Mouse (Mus musculus) neural tube, embryonic 11.5 days (tissue): ENCODE measurements around the gene Nlk. TPM values are rescaled to one million over a fixed set of nuclear protein-coding genes. Genes with fewer than 3 reads are reported as not detected.
"Not testable (repeated sequence)": the region's sequence is repeated elsewhere in the genome, so short reads cannot be mapped to it uniquely, and the experiment has no call there.

Source experiments
- ATAC-seq: fragments of 200-750 bp; cut with Nextera tagmentation; 2 replicates; pipeline ENCODE4 v1.8.0; 2017; ENCODE audit warnings: moderate number of reproducible peaks, mild to moderate bottlenecking, moderate TSS enrichment, moderate library complexity; ENCODE audit not compliant: insufficient read depth, low FRiP score, low TSS enrichment
- DNase-seq: peaks from one replicate; pipeline ENCODE4 v3.0.0-alpha.2; 2015; ENCODE audit warnings: low spot score
- H3K27ac ChIP-seq: fragments of 300-500 bp; sonication (generic); 2 replicates; pipeline ENCODE4 v1.5.1; 2014; ENCODE audit warnings: low read depth, mild to moderate bottlenecking, low read length
- H3K27me3 ChIP-seq: fragments of 300-500 bp; sonication (generic); 2 replicates; pipeline ENCODE4 v1.6.1; 2014; ENCODE audit warnings: mild to moderate bottlenecking, low read length, mixed read lengths; ENCODE audit not compliant: control insufficient read depth, insufficient read depth
- H3K36me3 ChIP-seq: fragments of 300-500 bp; sonication (generic); 2 replicates; pipeline ENCODE4 v1.6.1; 2014; ENCODE audit warnings: mild to moderate bottlenecking, low read length, moderate library complexity, mixed read lengths; ENCODE audit not compliant: control insufficient read depth, insufficient read depth
- H3K4me1 ChIP-seq: fragments of 300-500 bp; sonication (generic); 2 replicates; pipeline ENCODE4 v1.6.1; 2014; ENCODE audit warnings: low read length, mixed read lengths; ENCODE audit not compliant: control insufficient read depth, insufficient read depth
- H3K4me2 ChIP-seq: fragments of 300-500 bp; sonication (generic); 2 replicates; pipeline ENCODE4 v1.6.1; 2014; ENCODE audit warnings: low read depth, mild to moderate bottlenecking, moderate library complexity
- H3K4me3 ChIP-seq: fragments of 300-500 bp; sonication (generic); 2 replicates; pipeline ENCODE4 v1.5.1; 2014; ENCODE audit warnings: low read depth, low read length
- H3K9ac ChIP-seq: fragments of 300-500 bp; sonication (generic); 2 replicates; pipeline ENCODE4 v1.6.1; 2014; ENCODE audit warnings: mild to moderate bottlenecking, low read length
- H3K9me3 ChIP-seq: fragments of 300-500 bp; sonication (generic); 2 replicates; pipeline ENCODE4 v1.6.1; 2016; ENCODE audit warnings: low read length; ENCODE audit not compliant: control insufficient read depth
- WGBS: fragments of 180-500 bp; shearing (Covaris S2); extraction: QIAGEN DNeasy Blood & Tissue Kit; methylation state at CpG from one replicate; pipeline ENCODE4 v1.1.7; 2014; 5-methylcytosine and 5-hydroxymethylcytosine counted together
- polyA plus RNA-seq: library from polyadenylated mRNA; unstranded; fragments of >200 nt; fragmentation: Nextera tagmentation; extraction: Ambion mirVana; gene quantifications from 2 replicates; pipeline ENCODE4 v1.2.1, GENCODE M21; 2014

Gene Nlk
- polyA plus RNA-seq, 1 experiment from 2014 or later = 25.3 TPM

DNA sequence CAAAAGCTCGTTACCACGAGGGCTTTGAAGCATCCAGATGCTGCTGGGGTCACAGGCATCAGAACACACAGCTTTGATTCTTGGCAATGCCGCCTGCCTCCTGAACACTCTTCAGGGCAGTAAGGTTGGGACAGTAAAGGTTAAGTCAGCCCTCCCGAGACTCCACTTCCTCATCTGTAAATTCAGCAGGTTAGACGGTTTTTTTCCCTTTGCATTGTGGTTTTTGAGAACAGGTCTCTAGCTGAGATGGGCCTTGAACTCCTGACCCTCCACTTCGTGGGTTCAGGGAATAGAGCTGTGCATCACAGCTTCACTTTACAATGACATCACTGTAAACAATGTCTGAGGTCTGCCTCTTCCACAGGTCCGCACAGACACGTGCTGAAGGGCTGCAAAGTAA is 152.0 kb downstream of the Nlk start:
- Histone ChIP-seq H3K4me3 (no peak overlapping the region), H3K4me2 (no peak overlapping the region), H3K36me3 (peaks cover 10% of the 10 kb centered on the region; the same call in 1 of the 2 replicates), H3K9me3 (no peaks in the 10 kb centered on the region), H3K27me3 (no peaks in the 10 kb centered on the region), H3K27ac (no peak overlapping the region), H3K9ac (no peak overlapping the region), H3K4me1 (peaks cover 13% of the 10 kb centered on the region)
- ATAC-seq = no peak
- WGBS = 76% methylated on average over 8 of the region's 8 CpGs
- no peak for DNase-seq

GRCm38 (mm10) chr11:78544449-78545111 is 152.6 kb downstream of the Nlk start:
- 95% methylated on average over 7 of the region's 7 CpGs for WGBS
- DNase-seq (no peak), ATAC-seq (no peak)
- Histone ChIP-seq H3K36me3 (peaks cover 10% of the 10 kb centered on the region; the same call in 1 of the 2 replicates), H3K9me3 (no peaks in the 10 kb centered on the region), H3K4me3 (no peak overlapping the region), H3K4me1 (peaks cover 9% of the 10 kb centered on the region), H3K4me2 (no peak overlapping the region), H3K27ac (no peak overlapping the region), H3K27me3 (no peaks in the 10 kb centered on the region), H3K9ac (no peak overlapping the region)

DNA sequence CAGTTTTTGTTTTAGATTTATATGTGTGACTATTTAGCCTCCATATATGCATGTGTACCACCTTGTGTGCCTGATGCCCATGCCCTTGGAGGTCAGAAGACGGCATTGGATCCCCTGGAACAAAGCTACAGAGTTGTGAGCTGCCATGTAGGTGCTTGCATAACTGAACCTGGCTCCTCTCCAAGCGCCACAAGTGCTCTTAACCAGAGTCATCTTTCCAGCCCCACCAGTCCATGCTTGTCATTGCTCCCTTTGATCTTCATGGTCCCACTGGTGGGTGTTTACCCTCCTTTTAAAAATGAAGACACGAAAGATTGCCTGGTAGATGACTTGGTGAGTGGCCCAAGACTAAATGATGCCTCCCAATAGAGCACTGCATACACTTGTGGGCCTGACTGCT is 156.8 kb downstream of the Nlk start:
- no peaks in the 10 kb centered on the region for H3K9me3 ChIP-seq
- H3K9ac ChIP-seq = no peak overlapping the region
- DNase-seq = no peak
- peaks cover 5% of the 10 kb centered on the region; the same call in 1 of the 2 replicates for H3K4me1 ChIP-seq
- H3K4me2 ChIP-seq = no peak overlapping the region
- ATAC-seq = no peak
- H3K36me3 ChIP-seq = peaks cover 10% of the 10 kb centered on the region; the same call in 1 of the 2 replicates
- no peaks in the 10 kb centered on the region for H3K27me3 ChIP-seq
- no peak overlapping the region for H3K4me3 ChIP-seq
- H3K27ac ChIP-seq = no peak overlapping the region
- WGBS = 89% methylated on average over 3 of the region's 3 CpGs

DNA sequence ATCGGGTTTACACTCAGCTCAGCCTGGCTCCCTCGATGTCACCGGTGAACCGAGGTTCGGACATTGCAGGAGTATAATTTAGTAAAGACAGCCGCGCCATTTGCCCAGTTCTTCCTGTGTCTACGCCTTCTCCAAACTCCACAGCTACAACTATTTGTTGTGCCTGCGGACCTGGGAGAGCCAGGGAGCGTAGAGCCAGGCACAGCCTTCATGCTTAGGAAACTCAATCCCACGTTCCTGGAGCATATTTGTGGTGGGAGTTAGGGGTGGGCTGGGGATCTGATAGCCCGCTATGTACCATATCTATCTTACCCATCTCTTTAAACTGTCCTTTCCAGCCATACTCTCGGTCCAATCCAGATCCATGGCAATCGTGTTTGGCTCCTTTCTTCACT is 160.5 kb downstream of the Nlk start:
- H3K4me3 ChIP-seq = peak overlapping the region; percentile 75
- H3K4me2 ChIP-seq = peak overlapping the region; percentile 87
- H3K9me3 ChIP-seq = no peaks in the 10 kb centered on the region
- peaks cover 13% of the 10 kb centered on the region for H3K4me1 ChIP-seq
- 4% methylated on average over 14 of the region's 14 CpGs for WGBS
- H3K27ac ChIP-seq = peak overlapping the region; percentile 51; the same call in 1 of the 2 replicates
- ATAC-seq (peak; percentile 28), DNase-seq (no peak)
- H3K36me3 ChIP-seq = peaks cover 4% of the 10 kb centered on the region; the same call in 1 of the 2 replicates
- H3K27me3 ChIP-seq = no peaks in the 10 kb centered on the region
- H3K9ac ChIP-seq = peak overlapping the region; percentile 77

- DNase-seq (peak; percentile 98), ATAC-seq (peak; percentile 96)
- Histone ChIP-seq H3K36me3 (peaks cover 4% of the 10 kb centered on the region; the same call in 1 of the 2 replicates), H3K27me3 (no peaks in the 10 kb centered on the region), H3K4me2 (peak within 1 kb of the TSS; percentile 87), H3K4me1 (peaks cover 13% of the 10 kb centered on the region), H3K4me3 (peak within 1 kb of the TSS; percentile 75), H3K9me3 (no peaks in the 10 kb centered on the region), H3K27ac (peak within 1 kb of the TSS; percentile 51), H3K9ac (peak within 1 kb of the TSS; percentile 77)
- under 1% methylated on average over 52 of the region's 52 CpGs for WGBS
Measured at GRCm38 (mm10) chr11:78536080-78536689, 161.0 kb downstream of the Nlk start, which contains the start of the genes Tnfaip1 and Ift20. Gene Tnfaip1 (minus strand): TSS chr11:78536332. Gene Ift20 (plus strand): TSS chr11:78536361.

DNA sequence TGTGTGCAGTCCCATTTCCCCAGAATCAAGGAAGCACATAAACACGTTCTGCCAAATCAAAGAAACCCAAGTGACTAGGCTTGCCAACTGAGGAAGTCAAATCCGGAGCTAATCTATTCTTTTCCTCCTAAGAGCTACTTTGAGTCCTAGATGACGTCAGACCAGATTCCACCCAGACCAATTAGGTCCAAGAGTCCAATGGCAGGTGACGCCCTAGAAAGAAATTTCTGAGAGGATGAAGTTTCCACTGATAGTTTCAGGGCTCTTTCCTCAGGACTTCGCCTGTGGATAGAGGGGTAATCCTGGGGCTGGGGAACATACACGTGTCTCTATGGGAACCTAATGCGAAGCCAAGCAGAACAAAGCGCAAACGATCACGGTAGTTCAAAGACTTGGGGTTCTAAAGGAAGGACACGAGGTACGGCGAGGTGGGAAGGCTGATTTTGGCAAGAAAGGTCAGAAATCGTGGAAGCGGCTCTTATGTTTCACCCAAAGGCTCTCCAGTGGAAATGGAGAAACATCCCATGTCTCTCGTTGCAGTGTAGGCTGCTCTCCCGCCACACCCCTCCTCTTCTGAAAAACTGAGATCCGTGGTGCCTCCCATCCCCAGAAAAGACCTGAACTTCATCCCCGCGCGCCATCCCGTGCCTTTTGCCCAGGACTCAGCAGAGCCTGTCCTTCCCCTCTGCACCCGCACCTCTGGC is 161.6 kb downstream of the Nlk start:
- WGBS = under 1% methylated on average over 23 of the region's 23 CpGs
- peak; percentile 36; the same call in 1 of the 2 replicates for ATAC-seq

GRCm38 (mm10) chr11:78534516-78534915 is 162.7 kb downstream of the Nlk start:
- Histone ChIP-seq H3K4me2 (no peak overlapping the region), H3K4me3 (no peak overlapping the region), H3K4me1 (peaks cover 13% of the 10 kb centered on the region), H3K9me3 (no peaks in the 10 kb centered on the region), H3K36me3 (no peaks in the 10 kb centered on the region; the same call in 1 of the 2 replicates), H3K9ac (no peak overlapping the region), H3K27ac (no peak overlapping the region), H3K27me3 (no peaks in the 10 kb centered on the region)
- ATAC-seq (no peak), DNase-seq (no peak)
- 91% methylated on average over 4 of the region's 4 CpGs for WGBS

More for the DNA sequence above, 161.6 kb downstream of the Nlk start:
- peaks cover 13% of the 10 kb centered on the region for H3K4me1 ChIP-seq
- H3K9ac ChIP-seq = peak overlapping the region; percentile 58
- DNase-seq = peak; percentile 34
- H3K4me3 ChIP-seq = peak overlapping the region; percentile 75
- H3K4me2 ChIP-seq = peak overlapping the region; percentile 66
- no peaks in the 10 kb centered on the region for H3K9me3 ChIP-seq
- H3K27me3 ChIP-seq = no peaks in the 10 kb centered on the region
- peak overlapping the region; percentile 39 for H3K27ac ChIP-seq
- peaks cover 2% of the 10 kb centered on the region; the same call in 1 of the 2 replicates for H3K36me3 ChIP-seq

DNA sequence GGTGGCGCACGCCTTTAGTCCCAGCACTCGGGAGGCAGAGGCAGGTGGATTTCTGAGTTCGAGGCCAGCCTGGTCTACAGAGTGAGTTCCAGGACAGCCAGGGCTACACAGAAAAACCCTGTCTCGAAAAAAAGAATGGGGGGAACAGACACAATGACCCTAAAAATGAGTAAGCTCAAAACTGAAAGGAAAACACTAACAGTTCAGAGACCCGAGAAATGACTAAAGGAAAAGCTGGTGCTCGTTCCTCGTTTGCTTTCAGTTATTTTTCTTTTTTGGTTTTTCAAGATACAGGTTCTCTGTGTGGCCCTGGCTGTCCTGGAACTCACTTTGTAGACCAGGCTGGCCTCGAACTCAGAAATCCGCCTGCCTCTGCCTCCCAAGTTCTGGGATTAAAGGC is 165.7 kb downstream of the Nlk start:
- 92% methylated on average over 10 of the region's 10 CpGs for WGBS
- not testable (repeated sequence) for DNase-seq, ATAC-seq, H3K27me3 ChIP-seq, H3K4me3 ChIP-seq, H3K4me1 ChIP-seq, H3K9me3 ChIP-seq, H3K27ac ChIP-seq, H3K36me3 ChIP-seq, H3K9ac ChIP-seq, H3K4me2 ChIP-seq
